Mouse (Mus musculus) embryo, embryonic 10.5 days (tissue): ENCODE data around the gene Cyp24a1.
"Not testable (repeated sequence)": the region's sequence is repeated elsewhere in the genome, so short reads cannot be mapped to it uniquely, and the experiment has no call there.

Experiments used
- DNase-seq: peaks from one replicate; pipeline ENCODE4 v3.0.0-alpha.2; 2015; ENCODE audit warnings: low spot score

The Cyp24a1 gene

DNA sequence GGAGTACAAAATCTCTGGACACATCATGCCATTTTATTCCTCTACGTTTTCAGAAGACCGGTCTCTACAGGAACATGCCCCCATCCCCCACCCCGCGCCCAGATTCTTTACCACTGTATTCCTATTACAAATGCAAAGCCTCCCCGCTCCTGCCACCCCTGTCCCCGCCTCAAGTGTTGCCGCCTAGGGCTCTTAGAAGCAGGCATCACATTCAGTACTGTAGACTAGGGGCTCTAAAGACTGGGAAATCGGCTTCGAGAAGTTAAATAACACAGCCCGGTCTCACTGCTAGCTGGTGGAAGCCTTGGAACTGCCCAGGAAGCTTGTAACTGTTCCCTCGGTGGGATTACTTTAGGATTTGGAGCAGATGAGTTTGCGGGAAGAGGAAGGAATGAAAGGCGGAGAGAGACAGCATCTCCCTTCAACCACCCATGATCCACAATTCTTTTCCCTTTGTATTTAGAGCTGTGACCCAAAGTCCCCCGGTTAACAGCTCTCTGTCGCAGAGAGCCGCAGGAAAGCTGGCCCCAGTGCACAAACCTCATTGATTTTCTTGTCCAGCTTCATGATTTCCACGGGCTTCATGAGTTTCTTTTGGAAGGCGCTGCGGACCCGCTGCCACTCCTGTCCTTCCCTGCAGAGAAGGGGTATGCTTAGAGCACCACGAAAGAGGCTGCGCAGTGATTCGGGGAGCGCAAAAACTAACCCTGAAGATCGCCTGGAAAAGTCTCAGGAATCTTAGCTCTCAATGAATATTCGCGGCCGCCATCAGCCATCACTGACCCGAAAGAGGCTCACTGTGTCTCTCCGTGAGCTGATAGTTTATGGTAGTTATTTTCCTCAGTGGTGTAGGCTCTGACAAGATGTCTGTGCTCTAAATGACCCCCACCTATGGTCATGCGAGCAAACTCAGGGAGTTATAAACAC is 1.9 kb downstream of the Cyp24a1 start:
- peak; percentile 52 for DNase-seq

- peak; percentile 65 for DNase-seq
Observed at GRCm38 (mm10) chr2:170487890-170488502, 8.9 kb downstream of the Cyp24a1 start.

DNA sequence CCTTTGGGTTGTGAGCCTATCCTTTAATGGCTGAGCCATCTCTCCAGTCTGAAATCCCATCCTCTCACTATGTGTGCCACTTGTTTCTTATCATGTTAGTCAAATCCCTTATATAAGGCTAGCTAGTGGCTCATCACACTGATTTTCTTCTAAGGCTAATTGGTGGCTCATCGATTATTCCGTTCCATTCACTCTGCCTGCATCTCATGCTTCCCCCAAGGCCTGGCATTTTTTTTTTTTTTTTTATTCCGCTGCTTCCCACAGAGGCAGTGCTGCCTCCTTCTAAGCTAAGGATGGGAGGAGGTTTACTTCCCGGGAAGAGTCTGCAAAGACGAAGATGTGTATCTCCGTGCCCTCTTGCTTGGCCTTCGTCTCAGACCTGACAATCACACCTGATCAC is 9.7 kb downstream of the Cyp24a1 start:
- no peak for DNase-seq

- no peak for DNase-seq
Observed at GRCm38 (mm10) chr2:170483914-170484313, 13.0 kb downstream of the Cyp24a1 start.

DNA sequence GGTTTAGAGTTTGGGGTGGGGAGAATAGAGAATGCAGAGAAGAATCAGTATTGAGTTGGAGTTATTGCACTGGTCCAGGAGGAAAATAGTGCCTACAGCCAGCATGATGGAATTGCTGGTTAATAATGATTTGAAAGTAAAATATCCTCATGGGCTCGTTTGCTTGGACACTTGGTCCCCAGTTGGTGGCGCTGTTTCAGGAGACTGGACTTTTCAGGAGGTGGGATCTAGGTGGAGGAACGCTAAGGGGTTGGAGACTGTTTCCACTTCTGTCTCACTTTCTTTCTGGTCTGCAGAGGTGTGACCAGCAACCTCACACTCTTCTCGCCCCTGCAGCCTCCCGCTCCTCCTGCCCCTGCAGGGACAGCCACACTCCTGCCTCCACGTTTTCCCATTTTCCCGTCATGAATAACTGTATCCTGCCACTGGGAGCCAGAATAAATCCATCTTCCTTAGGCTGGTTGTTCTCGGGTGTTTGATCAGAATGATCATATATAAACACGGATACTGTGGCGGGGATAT is 14.9 kb downstream of the Cyp24a1 start:
- no peak for DNase-seq

- no peak for DNase-seq
Observed at GRCm38 (mm10) chr2:170476643-170477042, 20.3 kb downstream of the Cyp24a1 start.

DNA sequence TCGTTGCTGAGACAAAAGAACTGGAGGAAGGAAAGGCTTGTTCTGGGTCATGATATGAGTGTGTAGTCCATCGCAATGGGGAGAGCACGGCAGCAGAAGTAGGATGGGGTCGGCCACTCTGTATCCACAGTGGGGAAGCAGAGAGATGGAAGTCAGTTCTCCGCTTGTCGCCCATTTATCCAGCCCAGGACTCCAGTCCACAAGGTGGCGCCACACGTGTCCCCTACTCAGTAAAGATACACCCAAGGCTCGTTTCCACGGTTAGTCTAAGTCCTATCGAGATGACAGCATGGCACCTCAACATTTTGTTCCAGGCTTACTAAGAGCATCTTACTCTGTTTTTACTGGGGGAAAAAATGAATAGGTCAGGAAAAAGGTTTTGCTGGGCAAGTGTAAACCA is 20.7 kb downstream of the Cyp24a1 start:
- DNase-seq = no peak

GRCm38 (mm10) chr2:170475164-170475563 is 21.8 kb downstream of the Cyp24a1 start:
- DNase-seq = no peak

GRCm38 (mm10) chr2:170474125-170474524 is 22.8 kb downstream of the Cyp24a1 start:
- DNase-seq = no peak

DNA sequence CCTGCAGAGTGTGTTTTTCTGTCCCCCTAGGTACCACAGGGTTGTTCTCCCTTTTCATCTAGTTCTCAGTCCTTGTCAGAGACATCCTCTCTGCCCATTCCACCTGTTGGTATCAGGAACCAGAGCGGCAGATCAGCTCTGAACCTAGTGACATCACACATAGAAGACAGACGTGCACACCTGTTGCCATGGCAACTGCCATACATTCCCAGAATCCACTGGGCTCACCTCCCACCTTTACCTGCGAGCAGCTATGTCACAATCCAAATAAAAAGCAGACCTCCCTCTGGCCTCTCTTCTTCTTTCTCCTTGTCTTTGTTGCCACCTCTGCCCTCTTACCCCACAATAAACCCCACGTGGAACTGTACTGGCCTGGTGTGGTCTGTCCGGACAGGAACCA is 26.4 kb downstream of the Cyp24a1 start:
- DNase-seq = no peak

GRCm38 (mm10) chr2:170469616-170470308 is 27.2 kb downstream of the Cyp24a1 start:
- peak; percentile 55 for DNase-seq

DNA sequence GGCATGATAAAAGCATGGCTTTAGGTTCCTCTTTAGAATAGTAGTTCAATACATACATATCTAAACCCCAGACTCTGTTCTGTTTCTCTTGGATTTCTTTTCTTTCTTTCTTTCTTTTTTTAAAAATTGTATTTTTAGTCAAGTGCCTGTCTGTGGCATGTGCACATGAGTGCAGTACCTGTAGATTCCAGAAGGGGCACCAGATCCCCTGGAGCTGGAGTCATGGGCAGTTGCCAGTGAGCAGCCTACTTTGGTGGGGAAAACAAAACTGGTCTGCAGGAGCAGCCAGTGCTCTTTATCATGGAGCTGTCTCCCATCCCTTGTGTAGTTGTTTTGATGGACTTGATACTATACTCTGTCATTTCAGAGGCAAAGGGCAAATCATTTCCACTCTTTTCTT is 28.9 kb downstream of the Cyp24a1 start:
- peak; percentile 43 for DNase-seq

DNA sequence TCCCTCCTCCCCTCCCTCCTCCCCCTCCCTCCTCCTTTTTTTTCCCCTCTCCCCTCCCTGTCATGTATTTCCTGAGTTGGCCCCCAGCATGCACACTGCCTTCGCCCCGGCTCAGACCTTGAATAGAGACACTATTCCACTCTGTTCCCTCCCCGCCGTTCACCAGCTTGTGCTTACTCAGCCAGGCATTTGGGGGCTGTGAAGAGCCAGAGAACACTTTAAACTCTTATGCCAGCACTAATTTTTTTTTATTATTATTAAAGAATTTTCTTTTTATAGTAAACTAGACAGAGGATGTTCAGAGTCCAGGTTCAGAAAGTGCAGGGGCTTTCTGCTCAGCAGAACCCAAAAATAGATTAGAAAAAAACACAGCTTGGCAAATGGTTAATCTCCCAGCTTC is 32.1 kb downstream of the Cyp24a1 start:
- DNase-seq = no peak

GRCm38 (mm10) chr2:170461652-170462051 is 35.3 kb downstream of the Cyp24a1 start:
- DNase-seq = no peak

GRCm38 (mm10) chr2:170459805-170460204 is 37.1 kb downstream of the Cyp24a1 start:
- DNase-seq = peak; percentile 81

DNA sequence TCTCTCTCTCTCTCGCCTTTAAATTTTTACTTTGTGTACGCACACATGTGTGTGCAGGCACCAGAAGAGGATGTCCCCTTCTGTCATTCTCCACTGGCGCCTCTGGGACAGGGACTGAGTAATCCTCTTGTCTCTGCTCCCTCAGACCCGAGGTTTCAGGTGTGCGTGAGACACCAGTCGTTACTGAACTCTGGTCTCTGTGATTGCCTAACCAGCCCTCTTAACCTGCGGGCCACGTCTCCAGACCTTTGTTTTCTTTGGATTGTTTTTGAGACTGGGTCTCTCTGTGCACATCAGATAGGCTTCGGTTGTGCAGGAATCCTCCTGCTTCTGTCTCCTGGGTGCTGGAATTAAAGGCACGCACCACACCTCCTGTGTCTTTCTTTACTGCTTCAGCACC is 37.8 kb downstream of the Cyp24a1 start:
- DNase-seq = no peak

DNA sequence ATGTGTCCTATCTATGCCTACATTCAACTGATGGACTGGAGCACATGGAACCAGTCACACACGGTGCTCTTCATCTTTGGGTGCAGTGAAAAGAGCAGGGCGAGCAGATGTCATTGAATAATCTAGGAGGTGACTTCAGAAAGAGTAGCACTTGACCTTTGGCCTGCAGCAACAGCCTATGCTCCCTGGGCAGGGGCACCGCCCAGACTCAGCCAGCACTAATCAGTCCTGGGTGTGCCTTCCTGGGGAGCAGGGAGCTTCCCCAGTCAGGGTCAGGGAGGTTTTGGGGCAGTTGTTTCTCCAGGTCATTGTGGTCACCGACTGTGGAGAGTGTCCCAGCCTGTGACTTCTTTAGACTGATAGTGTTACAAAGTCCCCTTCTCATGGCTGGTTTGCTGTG is 43.1 kb downstream of the Cyp24a1 start:
- DNase-seq = not testable (repeated sequence)

- DNase-seq = peak; percentile 92
Observed at GRCm38 (mm10) chr2:170450933-170451332, 46.0 kb downstream of the Cyp24a1 start.

DNA sequence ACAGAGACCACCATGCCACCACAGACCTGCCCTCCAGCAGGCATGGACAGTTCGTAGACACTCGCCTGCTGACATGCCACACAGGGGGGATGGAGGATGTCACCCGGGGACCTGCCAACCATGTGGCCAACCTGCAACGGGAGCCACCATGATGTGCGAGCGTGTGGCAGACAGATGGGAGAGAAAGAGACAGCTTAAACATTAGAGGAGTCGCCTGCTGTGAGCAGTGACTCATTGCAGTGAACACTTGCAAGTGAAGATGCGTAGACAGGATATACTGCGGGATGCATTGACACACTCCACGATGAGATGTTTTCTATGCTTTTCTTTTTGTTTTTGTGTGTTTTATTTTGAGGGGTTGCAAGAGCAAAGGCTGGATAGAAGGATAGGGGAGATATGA is 49.3 kb downstream of the Cyp24a1 start:
- no peak for DNase-seq

DNA sequence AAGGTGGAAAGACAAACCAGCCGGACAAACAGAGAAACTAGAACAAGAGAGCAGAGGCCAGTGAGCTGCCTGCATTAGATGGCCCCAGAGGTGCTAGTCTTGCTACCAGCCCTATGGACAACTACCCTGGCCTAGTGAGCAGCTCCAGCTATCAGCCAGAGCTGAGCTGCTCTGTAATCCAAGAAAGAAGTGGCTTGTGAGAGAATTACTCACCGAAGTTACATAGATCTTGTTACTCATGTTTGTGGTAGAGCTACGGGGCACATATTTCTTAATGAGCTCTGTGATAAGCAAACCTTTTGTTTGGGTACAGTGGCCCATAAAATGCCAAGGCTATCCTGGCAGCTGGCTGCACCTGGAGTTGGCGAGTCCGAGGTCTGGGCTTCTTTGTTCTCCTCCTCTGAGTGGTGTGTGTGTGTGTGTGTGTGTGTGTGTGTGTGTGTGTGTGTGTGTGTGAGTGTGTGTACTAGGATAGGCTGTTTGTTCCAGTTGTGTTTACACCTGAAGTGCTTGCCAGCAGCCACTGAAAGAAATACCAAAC is 50.0 kb downstream of the Cyp24a1 start:
- DNase-seq = no peak

GRCm38 (mm10) chr2:170445861-170446260 is 51.1 kb downstream of the Cyp24a1 start:
- DNase-seq = no peak

GRCm38 (mm10) chr2:170442535-170442934 is 54.4 kb downstream of the Cyp24a1 start:
- DNase-seq = peak; percentile 60
